In the genomic region with DNA sequence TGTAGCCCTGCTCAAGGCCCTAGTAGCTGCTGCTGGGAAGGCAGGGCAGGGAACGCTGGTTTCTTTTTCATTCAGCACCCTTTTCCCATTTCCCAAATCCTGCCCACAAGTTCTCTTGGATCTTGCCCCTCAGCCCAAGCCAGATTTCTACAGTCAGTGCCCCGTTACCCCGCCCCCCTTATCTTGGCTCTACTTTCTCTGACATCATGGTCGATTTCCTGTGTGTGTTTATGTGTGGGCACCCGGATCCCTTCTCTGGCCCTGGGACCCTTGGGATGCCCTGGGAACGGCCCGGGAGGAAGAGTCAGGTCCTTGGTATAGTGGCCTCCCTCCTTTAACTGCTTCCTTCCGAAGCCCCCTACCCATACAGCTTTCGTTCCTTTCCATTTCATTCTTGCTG, we compare ENCODE assay signal across 9 mouse cellular contexts. TPM values are rescaled to one million over a fixed set of nuclear protein-coding genes. Genes with fewer than 3 reads are reported as not detected.
A peak's percentile ranks its signal among the peaks of the same experiment; 100 is the strongest.
DNase-seq lines count a peak whose midpoint lies in the region; ATAC-seq and TF ChIP-seq lines count a peak whose summit lies in the region.
"Had no signal": no experiment of that assay in that cellular context is flagged by ENCODE, and none has a peak within 500 bp of the region (broad histone marks: within the 10 kb centered on the region; RNA-seq: fewer than 3 reads in every experiment).

No protein-coding gene starts in this region.

- DNase-seq in CD4-positive, CD25-positive, alpha-beta regulatory T cell, adult 2 months (ENCODE audit: low read depth, low spot score): peak; percentile 47
- no peak for DNase-seq in urinary bladder, postnatal 14 days (ENCODE audit: low spot score)
- DNase-seq in spleen, postnatal 10 days (ENCODE audit: low spot score in 2 of 2): no peak

- TF ChIP-seq CTCF in embryonic fibroblast, embryonic 13.5 days (IDR thresholded peaks at IDR 0.05; ENCODE audit: borderline replicate concordance, insufficient read depth, low read length): no peak

- H3K9ac ChIP-seq in hindbrain, embryonic 13.5 days: peak overlapping the region; percentile 78
- peak overlapping the region; percentile 7; the same call in 1 of the 2 replicates for H3K9ac ChIP-seq in liver, embryonic 16.5 days (ENCODE audit: low read depth, low read length)
- peak overlapping the region; percentile 35 for H3K9ac ChIP-seq in neural tube, embryonic 14.5 days (replicated peaks; ENCODE audit: low read depth, low read length)

- H3K27me3 ChIP-seq in hindbrain, embryonic 13.5 days: peaks cover 10% of the 10 kb centered on the region
- peaks cover 30% of the 10 kb centered on the region for H3K27me3 ChIP-seq in liver, embryonic 16.5 days (ENCODE audit: control insufficient read depth, insufficient read depth, low read depth, low read length)
- no peaks in the 10 kb centered on the region for H3K27me3 ChIP-seq in neural tube, embryonic 14.5 days (ENCODE audit: control insufficient read depth, insufficient read depth, low read length)

- no peaks in the 10 kb centered on the region for H3K9me3 ChIP-seq in hindbrain, embryonic 13.5 days
- H3K9me3 ChIP-seq in liver, embryonic 16.5 days (replicated peaks; ENCODE audit: control insufficient read depth, low read length): no peaks in the 10 kb centered on the region
- H3K9me3 ChIP-seq in neural tube, embryonic 14.5 days (ENCODE audit: control insufficient read depth, low read length): no peaks in the 10 kb centered on the region

- peak overlapping the region; percentile 81 for H3K27ac ChIP-seq in embryonic fibroblast, embryonic 13.5 days (ENCODE audit: insufficient read depth, low read length)
- H3K27ac ChIP-seq in hindbrain, embryonic 13.5 days: peak overlapping the region; percentile 35; the same call in 1 of the 2 replicates
- H3K27ac ChIP-seq in liver, embryonic 16.5 days (ENCODE audit: low read length): no peak overlapping the region; the same call in 1 of the 2 replicates
- no peak overlapping the region for H3K27ac ChIP-seq in neural tube, embryonic 14.5 days (ENCODE audit: low read depth, low read length)

- ATAC-seq in CD4-positive, CD25-positive, alpha-beta regulatory T cell, adult 4 months: no peak
- ATAC-seq in hindbrain, embryonic 13.5 days (ENCODE audit: low FRiP score): no peak
- ATAC-seq in liver, embryonic 16.5 days (ENCODE audit: low read depth): no peak
- no peak; the same call in 1 of the 2 replicates for ATAC-seq in neural tube, embryonic 14.5 days (ENCODE audit: low read depth)

- H3K36me3 ChIP-seq in hindbrain, embryonic 13.5 days: peaks cover 14% of the 10 kb centered on the region
- H3K36me3 ChIP-seq in liver, embryonic 16.5 days (ENCODE audit: control insufficient read depth, insufficient read depth): no peaks in the 10 kb centered on the region
- no peaks in the 10 kb centered on the region for H3K36me3 ChIP-seq in neural tube, embryonic 14.5 days (ENCODE audit: control insufficient read depth, insufficient read depth, low read length)

- peak overlapping the region; percentile 79 for H3K4me2 ChIP-seq in hindbrain, embryonic 13.5 days
- peak overlapping the region; percentile 51; the same call in 1 of the 2 replicates for H3K4me2 ChIP-seq in liver, embryonic 16.5 days (ENCODE audit: low read depth, low read length)
- peak overlapping the region; percentile 56 for H3K4me2 ChIP-seq in neural tube, embryonic 14.5 days (ENCODE audit: low read depth, low read length)

- peak overlapping the region; percentile 84 for H3K4me3 ChIP-seq in embryonic fibroblast, embryonic 13.5 days (ENCODE audit: insufficient read depth, low read length)
- peak overlapping the region; percentile 52 for H3K4me3 ChIP-seq in hindbrain, embryonic 13.5 days
- H3K4me3 ChIP-seq in liver, embryonic 16.5 days (ENCODE audit: low read depth, low read length): peak overlapping the region; percentile 52
- H3K4me3 ChIP-seq in neural tube, embryonic 14.5 days (ENCODE audit: low read depth, low read length): peak overlapping the region; percentile 41

- H3K4me1 ChIP-seq in embryonic fibroblast, embryonic 13.5 days (ENCODE audit: control insufficient read depth, insufficient read depth, low read length): peaks cover 3% of the 10 kb centered on the region; the same call in 1 of the 2 replicates
- peaks cover 18% of the 10 kb centered on the region for H3K4me1 ChIP-seq in hindbrain, embryonic 13.5 days (replicated peaks)
- H3K4me1 ChIP-seq in liver, embryonic 16.5 days (ENCODE audit: control insufficient read depth, low read depth, low read length): no peaks in the 10 kb centered on the region
- H3K4me1 ChIP-seq in neural tube, embryonic 14.5 days (ENCODE audit: control insufficient read depth, insufficient read depth, low read length): 0 out of 2 replicates have a peak, but pooled peaks cover 4% of the 10 kb centered on the region

- 55% methylated on average over 9 of the region's 9 CpGs for WGBS in hindbrain, embryonic 13.5 days
- WGBS in liver, embryonic 16.5 days (ENCODE audit: insufficient replicate concordance): 28% methylated on average over 9 of the region's 9 CpGs
- WGBS in neural tube, embryonic 14.5 days: 52% methylated on average over 9 of the region's 9 CpGs

- peak; percentile 18; the same call in 1 of the 2 replicates for TF ChIP-seq POLR2A in embryonic fibroblast, embryonic 13.5 days (IDR thresholded peaks at IDR 0.05; ENCODE audit: low read depth, low read length)

RNA-seq across cellular contexts. Expression of a gene that starts 1.0 kb away (rescaled TPM):
- 1 to 10 TPM; 1.9 to 2.7 TPM for polyA plus RNA-seq in CD4-positive, CD25-positive, alpha-beta regulatory T cell, adult 4 months (2017; shearing (Covaris generic))
- 50.5 and 52.8 TPM in 2 replicates for polyA plus RNA-seq in embryonic fibroblast, embryonic 13.5 days (2011; ENCODE audit: insufficient read length, low read depth, missing spikeins)
- 4.5 and 4.6 TPM in 2 replicates for polyA plus RNA-seq in hindbrain, embryonic 13.5 days (2015; fragmentation: Nextera tagmentation; extraction: Ambion mirVana)
- polyA plus RNA-seq in liver, embryonic 16.5 days (2015; fragmentation: Nextera tagmentation; extraction: Ambion mirVana): 1.0 and 1.5 TPM in 2 replicates
- 2.3 and 4.3 TPM in 2 replicates for polyA plus RNA-seq in neural tube, embryonic 14.5 days (2014; fragmentation: Nextera tagmentation; extraction: Ambion mirVana)

RNA-seq across cellular contexts. Expression of a gene that starts 16.6 kb away (rescaled TPM):
- polyA plus RNA-seq in CD4-positive, CD25-positive, alpha-beta regulatory T cell, adult 4 months (2017; shearing (Covaris generic)): 100 to 1,000 TPM in 1 of 2 experiments, 10 to 100 TPM in 1; 64.8 to 130 TPM
- 42.7 and 55.5 TPM in 2 replicates for polyA plus RNA-seq in embryonic fibroblast, embryonic 13.5 days (2011; ENCODE audit: insufficient read length, low read depth, missing spikeins)
- polyA plus RNA-seq in hindbrain, embryonic 13.5 days (2015; fragmentation: Nextera tagmentation; extraction: Ambion mirVana): 56.1 and 61.2 TPM in 2 replicates
- 13.7 and 14.6 TPM in 2 replicates for polyA plus RNA-seq in liver, embryonic 16.5 days (2015; fragmentation: Nextera tagmentation; extraction: Ambion mirVana)
- polyA plus RNA-seq in neural tube, embryonic 14.5 days (2014; fragmentation: Nextera tagmentation; extraction: Ambion mirVana): 42.7 and 46.3 TPM in 2 replicates

RNA-seq across cellular contexts. Expression of a gene that starts 27.1 kb away (rescaled TPM):
- polyA plus RNA-seq in CD4-positive, CD25-positive, alpha-beta regulatory T cell, adult 4 months (2017; shearing (Covaris generic)): not detected
- polyA plus RNA-seq in embryonic fibroblast, embryonic 13.5 days (2011; ENCODE audit: insufficient read length, low read depth, missing spikeins): not detected in 2 replicates
- polyA plus RNA-seq in hindbrain, embryonic 13.5 days (2015; fragmentation: Nextera tagmentation; extraction: Ambion mirVana): not detected in 2 replicates
- not detected in 2 replicates for polyA plus RNA-seq in liver, embryonic 16.5 days (2015; fragmentation: Nextera tagmentation; extraction: Ambion mirVana)
- not detected in 2 replicates for polyA plus RNA-seq in neural tube, embryonic 14.5 days (2014; fragmentation: Nextera tagmentation; extraction: Ambion mirVana)
- polyA plus RNA-seq: testis, adult 2 months had no signal

Comparison
In these comparisons a context has a peak if more than half of its experiments do, and no peak if none do; other contexts are left out.
1. H3K27ac ChIP-seq: peak in embryonic fibroblast, embryonic 13.5 days (single experiment) and hindbrain, embryonic 13.5 days (single experiment); none in liver, embryonic 16.5 days (single experiment) and neural tube, embryonic 14.5 days (single experiment).
2. H3K9ac ChIP-seq: peak in every context shown above with its lines; median percentile 78 in hindbrain, embryonic 13.5 days; 35 in neural tube, embryonic 14.5 days; 7 in liver, embryonic 16.5 days.
3. Peak in every context shown above with its lines, with median percentiles within 50 percentile points of each other: H3K4me3 ChIP-seq and H3K4me2 ChIP-seq.